Mouse (Mus musculus) ES-E14 (cell line): Measurements from ENCODE around the gene Ptprj.

Experiments
- CHD2 ChIP-seq: IDR thresholded peaks from 2 replicates; pipeline ENCODE4 v1.6.1; 2014; ENCODE audit warnings: mild to moderate bottlenecking, low read depth, low read length, inconsistent platforms
- MAFK ChIP-seq: IDR thresholded peaks from 2 replicates; pipeline ENCODE4 v1.6.1; 2014; ENCODE audit warnings: mild to moderate bottlenecking, low read depth, low read length, inconsistent platforms; ENCODE audit not compliant: insufficient read depth
- ZNF384 ChIP-seq: IDR thresholded peaks from 2 replicates; pipeline ENCODE4 v1.6.1; 2012; ENCODE audit warnings: low read depth, low read length, inconsistent platforms

GRCm38 (mm10) chr2:90566046-90566445 lies 14.4 kb downstream of the Ptprj start:
- TF ChIP-seq MAFK: no peak
- TF ChIP-seq CHD2: no peak
- no peak for TF ChIP-seq ZNF384
